Mouse (Mus musculus): ENCODE results near the gene Pex3.
A peak's percentile ranks its signal among the peaks of the same experiment; 100 is the strongest.

Pex3 gene

GRCm38 (mm10) chr10:13552646-13553497, at the start of gene Pex3, which contains the start of gene Adat2:
Gene Pex3 (minus strand): TSS chr10:13553142.
Gene Adat2 (plus strand): TSS chr10:13552894.
- DNase-seq (ENCODE audit: low spot score) = peak; percentile 94

DNA sequence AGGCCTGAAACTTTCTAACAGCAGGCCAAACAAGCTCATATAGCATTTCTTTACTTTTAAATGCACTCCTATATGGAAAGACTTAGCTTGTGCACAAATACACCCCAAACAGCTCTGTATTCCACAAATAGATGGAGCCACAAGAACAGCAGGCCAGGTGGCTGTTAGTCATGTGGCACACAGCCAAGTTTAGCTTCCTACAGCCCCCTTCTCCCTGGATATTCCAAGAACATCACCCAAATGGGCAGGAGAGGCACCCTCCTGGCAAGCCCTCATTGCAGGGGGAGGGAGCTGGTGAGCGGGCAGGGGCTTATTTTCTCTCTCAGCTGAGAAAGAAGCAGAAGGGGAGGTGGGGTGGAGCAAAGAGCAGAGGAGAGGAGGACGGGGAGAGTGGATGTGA, 48.0 kb upstream of the Pex3 start:
- DNase-seq (ENCODE audit: low spot score) = no peak

- no peak for DNase-seq (ENCODE audit: low spot score)
Observed at GRCm38 (mm10) chr10:13597491-13597890, 44.5 kb upstream of the Pex3 start.

GRCm38 (mm10) chr10:13596866-13597265, 43.9 kb upstream of the Pex3 start:
- DNase-seq (ENCODE audit: low spot score) = no peak

- DNase-seq (ENCODE audit: low spot score) = peak; percentile 12
Observed at GRCm38 (mm10) chr10:13596073-13596472, 43.1 kb upstream of the Pex3 start.

- DNase-seq (ENCODE audit: low spot score) = no peak
Observed at GRCm38 (mm10) chr10:13593529-13593928, 40.6 kb upstream of the Pex3 start.

DNA sequence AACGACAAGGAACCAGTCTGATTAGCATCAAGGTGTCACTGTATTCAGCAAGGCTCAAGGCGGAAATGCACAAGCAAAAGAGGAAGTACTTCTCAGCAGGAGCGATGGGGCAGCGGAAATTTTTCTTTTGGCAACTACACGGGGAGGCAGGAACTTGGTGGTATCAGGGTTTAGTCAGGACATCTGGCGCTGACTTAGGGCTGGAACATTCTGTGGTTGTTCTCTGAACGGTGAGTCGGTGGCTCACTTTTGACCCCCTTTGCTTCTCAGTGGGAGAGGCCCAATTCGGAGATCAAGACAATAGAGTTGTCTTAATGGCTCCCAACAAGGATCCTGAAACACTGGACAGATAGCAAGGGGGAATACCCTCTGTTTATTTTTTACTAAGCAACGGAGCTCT, 39.3 kb upstream of the Pex3 start:
- no peak for DNase-seq (ENCODE audit: low spot score)

- DNase-seq (ENCODE audit: low spot score) = no peak
Observed at GRCm38 (mm10) chr10:13587914-13588313, 35.0 kb upstream of the Pex3 start.

DNA sequence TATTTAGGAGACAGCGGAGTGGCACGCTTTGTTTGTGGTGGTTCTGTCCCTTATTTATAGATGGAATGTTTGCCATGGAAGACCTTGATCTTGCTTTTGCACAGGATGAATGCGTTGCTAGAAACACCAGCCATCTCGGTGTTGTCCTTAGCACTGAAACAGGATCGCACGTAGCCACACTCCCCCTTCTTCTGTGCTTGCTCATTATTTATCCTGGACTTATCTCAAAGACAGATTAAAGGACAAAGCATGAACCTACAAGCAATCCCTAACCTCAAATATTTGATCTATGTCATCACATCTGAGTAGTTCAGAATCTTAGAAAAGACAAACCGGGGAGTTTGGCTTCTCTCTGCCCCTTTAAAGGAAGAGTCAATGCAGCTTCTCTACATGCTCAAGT, 24.2 kb upstream of the Pex3 start:
- DNase-seq (ENCODE audit: low spot score) = no peak

GRCm38 (mm10) chr10:13572410-13572809, 19.5 kb upstream of the Pex3 start:
- no peak for DNase-seq (ENCODE audit: low spot score)

GRCm38 (mm10) chr10:13572003-13572402, 19.1 kb upstream of the Pex3 start:
- DNase-seq (ENCODE audit: low spot score) = no peak

GRCm38 (mm10) chr10:13570697-13571538, 18.0 kb upstream of the Pex3 start:
- DNase-seq (ENCODE audit: low spot score) = peak; percentile 61

DNA sequence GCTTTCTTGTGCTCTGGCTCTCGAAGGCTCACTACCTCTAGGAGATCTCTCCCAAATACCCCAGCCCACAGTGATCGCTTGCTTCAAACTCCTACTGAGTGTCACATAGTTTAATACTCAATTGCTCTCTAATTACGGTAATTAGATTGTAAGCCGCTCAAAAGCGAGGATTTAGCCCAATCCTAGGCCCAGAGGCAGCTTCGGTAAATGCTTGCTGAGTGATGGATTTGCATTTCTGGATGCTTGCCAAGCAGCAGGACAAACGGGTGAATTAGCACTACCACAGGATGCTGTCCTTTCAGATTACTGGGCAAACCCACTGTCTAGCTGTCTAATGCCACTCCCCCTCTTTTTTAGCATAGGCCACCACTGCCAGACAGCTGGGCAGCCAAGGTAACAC, 16.9 kb upstream of the Pex3 start:
- no peak for DNase-seq (ENCODE audit: low spot score)

GRCm38 (mm10) chr10:13566393-13566792, 13.5 kb upstream of the Pex3 start:
- DNase-seq (ENCODE audit: low spot score) = no peak

DNA sequence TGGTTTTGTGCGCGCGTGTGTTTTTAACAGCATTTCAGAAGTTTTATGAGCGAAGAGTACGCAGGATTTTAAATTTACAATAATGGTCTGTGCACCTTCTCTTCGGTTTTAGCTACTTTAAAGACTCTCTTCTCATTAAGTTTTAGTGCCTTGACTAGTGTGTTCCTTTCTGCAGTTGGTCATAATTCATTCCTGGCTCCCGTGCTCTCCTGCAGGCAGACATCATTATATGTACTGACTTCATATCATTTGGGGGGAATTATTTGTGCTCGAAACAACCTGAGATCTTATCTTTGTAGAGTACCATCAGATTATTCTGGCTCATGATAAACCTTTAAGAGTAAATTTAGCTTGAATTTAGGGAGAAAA, 12.1 kb upstream of the Pex3 start:
- DNase-seq (ENCODE audit: low spot score) = no peak

GRCm38 (mm10) chr10:13564364-13565079, 11.6 kb upstream of the Pex3 start:
- DNase-seq (ENCODE audit: low spot score) = peak; percentile 83

GRCm38 (mm10) chr10:13560014-13560674, 7.2 kb upstream of the Pex3 start:
- no peak for DNase-seq (ENCODE audit: low spot score)

DNA sequence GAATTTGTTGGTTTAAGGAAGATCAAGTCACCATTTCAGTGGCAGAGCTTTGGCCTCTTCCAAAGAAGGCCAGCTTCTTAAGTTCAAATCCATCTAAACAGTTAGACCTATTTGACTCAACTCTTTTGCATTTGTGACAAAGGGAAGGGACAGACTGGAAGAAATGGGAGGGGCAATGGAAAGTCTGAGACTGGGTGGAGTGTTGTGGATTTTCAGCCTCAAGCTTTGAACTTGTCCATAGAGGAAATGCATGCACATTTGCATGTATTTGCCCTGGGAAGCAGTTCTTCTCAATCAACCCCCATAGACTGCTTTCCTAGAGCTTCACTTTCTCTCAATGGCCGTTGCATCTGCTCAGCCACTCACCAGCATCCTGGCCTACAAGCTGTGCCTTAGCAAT, 1.4 kb upstream of the Pex3 start:
- no peak for DNase-seq (ENCODE audit: low spot score)

GRCm38 (mm10) chr10:13553498-13553985, 600 bp upstream of the Pex3 start:
- no peak for DNase-seq (ENCODE audit: low spot score)

DNA sequence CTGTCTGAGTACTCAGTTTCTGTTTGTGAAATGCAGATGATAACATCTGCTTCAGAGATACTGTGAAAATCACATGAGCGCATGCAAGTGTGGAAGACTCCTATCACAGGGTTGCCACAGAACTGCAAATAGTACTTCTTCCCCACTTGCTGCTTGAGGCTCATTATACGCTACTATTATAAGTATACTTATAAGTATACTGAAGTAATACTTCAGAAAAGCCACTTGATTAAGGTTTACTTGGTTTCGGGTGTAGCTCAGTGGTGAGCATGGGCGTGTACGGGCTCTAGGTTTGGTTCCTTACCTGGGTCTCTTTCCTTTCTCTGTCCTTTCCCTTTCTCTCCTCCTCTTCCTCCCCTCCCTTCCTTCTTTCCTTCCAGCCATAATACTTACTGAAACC, 11.2 kb downstream of the Pex3 start:
- DNase-seq (ENCODE audit: low spot score) = no peak

GRCm38 (mm10) chr10:13539769-13540333, 13.1 kb downstream of the Pex3 start:
- DNase-seq (ENCODE audit: low spot score) = no peak
